Mouse (Mus musculus) WW6 (cell line): Measurements from ENCODE around the gene 4931422A03Rik.
"Not testable (repeated sequence)": the region's sequence is repeated elsewhere in the genome, so short reads cannot be mapped to it uniquely, and the experiment has no call there.

Experiments used
- DNase-seq: peaks from one replicate; pipeline ENCODE4 v3.0.0-alpha.2; 2013; ENCODE audit warnings: low read depth, low spot score

The 4931422A03Rik gene

DNA sequence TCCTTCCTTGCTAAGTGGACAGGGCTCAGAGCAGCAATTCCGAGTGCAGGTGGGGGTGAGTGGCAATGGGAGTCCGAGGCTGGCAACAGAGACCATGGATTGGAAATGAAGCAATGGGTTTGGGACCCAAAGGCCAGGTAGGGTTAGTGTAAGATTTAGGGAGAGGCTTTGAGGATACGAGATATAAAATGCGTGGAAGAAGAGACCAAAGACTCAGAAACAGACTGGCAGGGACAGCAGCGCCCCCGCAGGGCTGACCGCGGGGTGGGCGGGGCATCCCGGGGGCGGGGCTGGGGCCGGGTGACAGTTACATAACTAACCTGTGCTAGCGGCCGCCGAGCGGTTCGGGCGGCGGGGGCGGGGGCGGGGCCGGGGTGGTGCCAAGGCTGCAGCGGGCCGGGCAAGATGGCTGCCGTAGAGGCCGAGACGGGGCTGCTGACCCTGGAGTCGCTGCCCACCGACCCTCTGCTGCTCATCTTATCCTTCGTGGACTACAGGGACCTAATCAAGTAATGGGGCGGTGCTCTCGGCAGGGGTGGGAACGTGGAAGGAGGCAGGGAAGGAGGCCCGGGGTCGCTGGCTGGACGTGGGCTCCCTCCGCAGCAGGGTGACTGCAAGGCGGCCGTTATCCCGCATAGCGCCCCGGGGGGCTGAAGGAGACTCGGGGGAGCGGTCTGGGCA, 563 bp downstream of the 4931422A03Rik start, which contains the start of gene Fbxo3:
Fbxo3 (plus strand) TSS at position 264 of the 681 bp plus-strand sequence.
- no peak for DNase-seq

DNA sequence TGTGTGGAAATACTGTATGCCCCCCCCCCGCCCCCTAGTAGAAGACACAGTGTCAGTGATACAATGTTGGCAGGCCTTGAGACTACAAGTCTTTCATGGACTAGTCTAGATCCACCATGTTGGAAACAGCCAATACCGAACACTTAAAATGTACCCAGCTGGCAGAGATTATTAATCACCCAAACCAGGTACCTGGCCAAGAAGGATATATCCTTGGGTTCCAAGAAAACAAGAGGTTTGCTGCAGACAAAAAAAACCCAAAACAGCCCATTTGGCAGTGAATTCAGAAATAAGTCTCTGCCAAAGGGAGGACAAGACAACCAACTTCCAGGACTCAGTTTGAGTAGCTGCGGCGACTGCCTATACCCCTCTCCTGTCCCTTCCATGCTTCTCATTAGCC, 3.5 kb downstream of the 4931422A03Rik start:
- no peak for DNase-seq

DNA sequence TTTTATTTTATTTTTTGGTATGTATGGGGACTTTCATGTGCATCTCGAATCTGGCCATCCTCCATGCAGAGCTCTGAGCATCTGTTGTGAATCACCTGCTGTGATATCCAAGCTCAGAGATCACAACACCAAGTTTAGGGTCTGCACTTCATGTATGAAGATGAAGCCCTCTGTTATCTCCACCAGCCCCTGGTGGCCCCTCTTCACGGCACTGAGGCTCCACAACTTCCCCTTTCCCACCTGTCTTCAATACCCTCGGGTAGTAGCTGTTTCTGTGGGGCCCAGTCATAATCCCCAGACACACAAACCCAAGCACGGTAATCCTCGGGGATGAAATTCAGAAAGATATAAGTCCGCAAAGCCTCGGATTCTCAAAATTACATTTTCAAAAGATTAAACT, 5.1 kb downstream of the 4931422A03Rik start:
- DNase-seq, result no peak

DNA sequence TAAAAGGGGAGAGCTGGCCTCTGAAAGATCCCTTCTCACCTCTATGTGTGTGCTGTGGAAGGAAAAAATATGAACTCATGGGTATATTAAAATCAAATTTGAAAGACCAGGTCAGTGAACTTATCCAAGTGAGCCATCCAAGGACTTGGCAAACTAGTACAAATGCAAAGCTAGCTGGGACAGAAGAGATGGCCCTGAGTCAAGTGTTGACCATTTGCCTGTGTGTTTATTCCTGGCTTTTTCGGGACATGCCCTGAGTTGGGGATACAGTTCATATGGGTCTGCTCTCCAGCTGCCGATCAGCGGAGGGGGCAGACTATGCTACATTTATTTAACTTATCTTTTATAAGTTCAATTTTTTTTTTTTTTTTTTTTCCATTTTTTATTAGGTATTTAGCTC, 19.3 kb downstream of the 4931422A03Rik start:
- DNase-seq, result not testable (repeated sequence)

DNA sequence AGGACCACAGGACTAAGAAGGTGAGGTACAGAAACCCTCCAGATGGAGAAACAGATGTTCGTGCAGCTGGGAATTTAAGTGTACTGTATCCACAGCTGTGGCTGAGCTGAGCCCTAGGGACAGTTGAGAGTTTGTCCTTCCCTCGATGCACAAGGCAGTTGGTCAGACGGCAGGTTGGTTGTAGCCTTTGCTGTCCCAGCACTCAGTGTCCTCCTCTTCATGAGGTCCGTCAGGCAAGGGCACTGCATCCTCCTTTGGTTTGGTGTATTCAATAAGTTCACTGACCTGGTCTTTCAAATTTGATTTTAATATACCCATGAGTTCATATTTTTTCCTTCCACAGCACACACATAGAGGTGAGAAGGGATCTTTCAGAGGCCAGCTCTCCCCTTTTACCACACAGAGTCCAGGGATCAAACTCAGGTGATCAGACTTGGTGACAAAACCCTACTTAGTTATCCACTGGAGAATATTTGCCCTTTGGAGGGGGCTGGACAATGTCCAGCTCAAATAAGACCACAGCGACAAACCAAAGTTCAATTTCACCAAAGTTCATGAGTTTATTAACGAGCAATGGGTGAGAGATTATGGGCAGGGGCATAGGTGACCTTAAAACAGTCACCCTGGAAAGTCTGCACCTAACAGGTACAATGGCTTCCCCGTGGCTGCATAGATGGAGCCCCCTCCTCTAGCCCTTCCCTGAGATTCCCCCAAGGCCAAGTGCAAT, 20.2 kb downstream of the 4931422A03Rik start:
- DNase-seq, result no peak

DNA sequence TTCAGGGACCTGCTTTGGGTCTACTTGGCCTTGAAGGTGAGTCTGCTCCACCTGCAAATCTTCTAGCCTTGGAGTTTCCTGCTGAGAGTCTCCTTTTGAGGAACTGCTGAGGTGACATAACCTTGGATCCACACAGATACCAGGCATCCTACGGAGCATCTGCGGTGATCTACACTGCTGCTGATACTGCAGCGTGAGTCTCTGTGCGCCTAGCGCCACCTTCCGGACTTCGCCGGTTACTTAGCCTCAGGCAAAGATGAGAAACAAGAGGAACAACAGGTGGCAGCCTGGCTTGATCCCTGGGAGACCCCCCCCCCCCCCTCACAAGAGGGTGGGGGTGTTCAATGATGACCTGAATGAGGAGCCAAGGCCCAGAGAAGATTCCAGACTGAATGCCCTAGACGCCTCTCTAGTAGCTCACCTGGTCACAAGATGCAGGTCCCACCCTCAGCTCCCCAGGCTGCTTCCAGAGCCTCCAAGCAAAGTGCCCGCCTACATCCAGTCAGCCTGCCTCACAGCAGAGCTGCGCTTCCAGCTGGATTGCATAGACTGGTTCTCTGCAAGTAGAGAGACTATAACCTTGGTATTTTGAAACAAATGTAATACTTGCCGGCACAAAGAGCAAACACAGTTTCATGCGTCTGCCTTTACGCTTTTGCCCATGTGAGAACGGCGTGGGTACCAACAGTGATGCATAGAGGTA, 25.3 kb downstream of the 4931422A03Rik start:
- DNase-seq, result peak; percentile 66

DNA sequence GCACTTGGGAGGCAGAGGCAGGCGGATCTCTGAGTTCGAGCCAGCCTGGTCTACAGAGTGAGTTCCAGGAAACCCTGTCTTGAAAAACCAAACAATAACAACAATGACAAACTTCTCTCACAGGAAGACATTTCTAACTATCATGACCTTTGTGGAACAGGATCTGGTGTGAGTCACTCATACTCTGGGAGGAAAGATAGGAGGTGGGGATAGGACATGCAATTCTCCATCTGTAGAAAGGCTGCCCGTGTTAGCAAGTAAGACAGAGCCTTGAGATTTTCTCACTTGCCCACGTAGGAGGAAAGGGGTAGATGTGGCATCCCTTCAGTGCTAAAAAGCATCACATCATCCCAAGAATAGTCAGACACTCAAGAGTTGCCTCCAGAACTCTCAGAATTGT, 26.3 kb downstream of the 4931422A03Rik start:
- DNase-seq, result no peak

DNA sequence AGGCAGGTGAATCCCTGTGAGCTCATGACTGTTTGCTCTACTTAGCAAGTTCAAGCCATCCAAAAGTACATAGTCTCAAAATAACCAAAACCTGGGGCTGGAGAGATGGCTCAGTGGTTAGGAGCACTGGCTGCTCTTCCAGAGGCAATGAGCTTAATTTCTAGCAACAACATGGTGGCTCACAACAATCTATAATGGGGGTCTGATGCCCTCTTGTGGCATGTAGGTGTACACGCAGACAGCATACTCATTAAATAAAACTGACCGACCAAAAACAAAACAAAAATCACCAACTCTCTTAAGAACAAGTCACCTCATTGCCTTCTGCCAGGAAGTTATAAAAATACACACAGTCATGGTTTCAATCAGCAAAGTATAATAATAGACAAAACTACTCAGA, 27.1 kb downstream of the 4931422A03Rik start:
- no peak for DNase-seq

DNA sequence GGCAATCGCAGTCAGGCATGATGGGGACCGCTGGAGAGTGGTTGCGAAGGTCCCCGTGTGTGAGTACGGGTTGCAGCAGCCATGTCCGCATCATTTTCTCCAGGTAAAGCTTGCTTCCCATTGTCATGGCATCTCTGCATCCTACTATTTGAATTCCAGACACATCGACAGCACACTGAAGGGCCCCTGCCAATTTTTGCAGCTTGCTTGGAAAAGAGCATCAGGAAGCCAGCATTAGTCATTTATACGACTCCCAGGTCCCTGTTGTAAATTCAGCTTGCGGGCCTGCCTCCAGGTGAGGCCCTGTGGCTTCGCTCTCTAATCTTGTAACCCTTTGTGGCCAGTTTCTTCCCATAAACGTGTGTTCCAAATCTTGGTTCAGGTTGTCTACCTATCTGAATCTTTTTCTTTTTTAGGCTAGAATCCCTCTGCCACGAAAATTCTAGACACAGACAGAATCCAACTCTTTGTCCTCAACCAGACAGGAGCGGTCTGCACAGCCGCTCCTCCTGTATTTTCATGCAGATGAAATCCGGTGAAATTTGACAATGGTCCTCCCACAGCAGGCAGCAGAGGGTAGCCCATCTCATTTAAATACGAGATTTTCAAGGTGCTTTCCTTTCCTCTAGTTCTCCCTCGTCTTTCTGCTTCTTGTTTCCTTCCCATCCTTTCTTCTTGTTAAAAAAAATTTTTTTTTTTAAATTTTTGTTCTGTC, 35.4 kb downstream of the 4931422A03Rik start:
- DNase-seq, result no peak

DNA sequence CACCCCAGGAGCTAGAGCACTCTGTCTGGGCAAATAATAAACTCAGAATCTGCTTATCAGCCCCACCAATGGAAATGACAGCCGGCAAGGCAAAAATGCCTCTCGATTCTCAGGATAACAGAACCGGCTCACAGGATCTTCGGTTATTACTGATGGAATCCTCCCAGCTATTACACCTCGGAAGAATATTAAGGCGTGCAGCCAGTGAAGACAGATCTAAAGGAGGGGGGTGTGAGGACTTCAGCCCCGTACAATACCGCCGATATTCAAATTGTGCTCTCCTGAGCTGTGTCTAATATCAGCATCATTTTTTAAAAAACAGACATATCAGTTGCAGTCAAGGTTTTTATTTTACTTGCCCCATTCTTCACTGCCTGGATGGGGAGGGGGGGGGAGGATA, 36.0 kb downstream of the 4931422A03Rik start:
- DNase-seq, result no peak

DNA sequence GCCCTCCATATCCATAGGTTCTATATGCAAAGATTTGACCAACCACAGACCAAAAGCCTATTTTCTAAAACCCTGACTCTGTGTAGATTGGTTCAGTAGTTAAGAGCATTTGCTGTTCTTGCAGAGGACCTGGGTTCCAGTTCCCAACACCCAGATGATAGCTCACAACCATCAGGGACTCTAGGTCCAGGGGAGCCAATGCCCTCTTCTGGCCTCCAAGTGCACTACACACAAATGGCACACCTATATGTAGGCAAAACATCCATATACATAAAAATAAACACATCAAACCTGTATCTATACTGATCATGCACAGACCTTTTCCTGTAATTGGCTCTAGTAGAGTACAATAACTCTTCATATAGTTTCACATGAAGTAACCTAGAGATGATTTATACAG, 36.9 kb downstream of the 4931422A03Rik start:
- no peak for DNase-seq

DNA sequence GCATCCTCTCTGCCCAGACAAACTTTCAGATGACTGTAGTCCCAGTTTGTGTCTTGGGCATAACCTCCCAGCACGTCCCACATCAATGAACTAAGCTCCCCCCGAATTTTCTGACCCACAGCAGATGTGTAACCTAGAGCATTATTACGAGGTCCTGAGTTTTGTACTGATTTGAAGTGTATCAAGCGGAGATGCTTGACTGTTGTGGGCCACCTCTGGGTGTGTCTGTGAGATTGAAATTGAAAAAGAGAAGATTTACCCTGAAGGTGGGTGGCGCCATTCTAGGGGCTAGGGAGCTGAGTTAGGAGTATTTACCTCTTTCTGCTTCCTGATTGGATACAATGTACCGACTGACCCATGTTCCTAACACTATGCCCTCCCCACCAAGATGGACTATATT, 38.4 kb downstream of the 4931422A03Rik start:
- no peak for DNase-seq

DNA sequence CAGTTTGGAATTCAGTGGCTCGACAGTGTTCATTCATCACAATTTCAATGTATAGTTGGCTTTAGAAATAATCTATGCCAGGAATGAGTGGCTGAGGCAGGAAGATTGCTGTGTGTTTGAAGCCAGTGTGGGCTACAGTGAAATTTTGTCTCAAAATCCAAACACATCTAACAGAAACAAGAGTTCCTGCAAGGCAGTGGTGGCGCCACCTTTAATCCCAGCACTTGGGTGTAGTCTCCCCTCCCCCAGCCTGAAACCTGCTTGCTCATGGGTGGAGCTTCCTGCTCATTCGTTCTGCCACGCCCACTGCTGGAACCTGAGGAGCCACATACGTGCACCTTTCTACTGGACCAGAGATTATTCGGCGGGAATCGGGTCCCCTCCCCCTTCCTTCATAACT, 40.6 kb downstream of the 4931422A03Rik start:
- not testable (repeated sequence) for DNase-seq

DNA sequence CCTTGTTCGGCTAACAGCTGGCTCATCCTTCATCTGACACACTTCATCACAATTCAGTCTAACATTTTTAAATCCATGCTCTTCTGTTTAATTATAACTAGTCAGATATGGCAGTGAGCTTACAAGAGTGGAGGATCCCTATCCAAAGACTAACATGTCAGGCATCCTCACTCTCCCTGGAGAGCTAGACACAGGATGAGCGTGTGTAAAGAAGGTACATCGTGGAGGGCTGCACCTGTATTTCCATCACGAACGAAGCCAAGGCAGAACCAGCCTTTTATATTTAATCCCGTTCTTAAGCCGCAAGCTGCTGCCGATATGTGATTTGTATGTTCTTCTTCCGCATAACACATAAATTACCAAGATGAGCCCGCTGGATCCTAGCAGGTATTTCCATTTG, 45.0 kb downstream of the 4931422A03Rik start:
- no peak for DNase-seq

DNA sequence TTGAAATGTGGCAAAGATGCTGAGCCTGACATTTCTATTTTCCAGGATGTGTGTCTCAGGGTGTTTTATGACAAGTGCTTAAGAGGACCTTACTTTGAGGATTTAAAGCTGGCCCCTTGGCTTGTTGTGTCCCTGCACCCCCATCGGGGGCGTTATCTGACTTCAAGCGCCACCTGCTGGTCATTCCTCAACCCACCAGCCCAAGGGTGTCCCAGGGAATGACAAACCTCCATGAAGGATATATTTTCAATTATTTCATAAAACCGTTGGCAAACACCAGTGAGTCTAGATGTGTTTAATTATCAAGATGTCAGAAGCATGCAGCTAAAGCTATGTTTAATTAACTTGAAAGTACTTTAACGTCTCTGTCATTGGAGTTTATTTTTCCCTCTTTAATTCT, 45.9 kb downstream of the 4931422A03Rik start:
- no peak for DNase-seq

DNA sequence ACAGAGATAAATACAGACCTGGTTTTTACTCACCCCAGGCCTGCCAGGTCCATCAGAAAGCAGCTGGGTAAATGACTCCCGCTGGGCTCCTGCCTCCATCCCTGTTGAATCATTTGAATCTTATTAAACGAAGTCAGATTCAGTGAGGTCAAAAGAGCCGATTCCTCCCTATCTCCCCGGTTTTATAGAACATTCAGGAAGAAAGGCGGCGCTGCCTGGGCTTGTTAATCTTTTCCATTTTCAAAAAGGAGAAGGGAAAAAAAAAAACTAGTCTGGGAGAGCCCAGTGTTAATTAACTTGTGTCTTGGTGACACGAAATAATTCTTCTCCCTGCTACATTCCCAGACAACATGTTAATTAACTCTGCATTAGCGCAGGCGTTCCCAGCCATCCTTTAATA, 50.4 kb downstream of the 4931422A03Rik start:
- DNase-seq, result no peak

DNA sequence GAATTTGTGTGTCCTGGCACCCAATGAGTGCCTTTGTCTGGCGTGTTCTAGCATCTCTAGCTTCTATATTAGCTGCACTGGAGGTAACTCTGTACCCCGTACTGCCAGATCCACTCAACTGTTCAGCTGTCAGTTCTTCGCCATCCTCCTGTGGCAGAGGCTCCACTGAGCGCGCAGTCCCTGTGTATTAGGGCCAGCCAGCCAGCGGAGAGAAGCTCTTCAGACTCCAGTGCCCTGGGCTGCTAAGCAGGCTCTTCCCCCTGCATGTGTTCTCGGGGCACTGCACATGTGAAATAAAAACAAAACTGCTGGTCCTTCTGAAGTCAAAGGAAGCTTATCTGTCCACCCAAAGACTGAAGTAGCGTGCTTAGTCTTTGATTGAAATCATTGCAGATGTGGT, 50.9 kb downstream of the 4931422A03Rik start:
- DNase-seq, result no peak

DNA sequence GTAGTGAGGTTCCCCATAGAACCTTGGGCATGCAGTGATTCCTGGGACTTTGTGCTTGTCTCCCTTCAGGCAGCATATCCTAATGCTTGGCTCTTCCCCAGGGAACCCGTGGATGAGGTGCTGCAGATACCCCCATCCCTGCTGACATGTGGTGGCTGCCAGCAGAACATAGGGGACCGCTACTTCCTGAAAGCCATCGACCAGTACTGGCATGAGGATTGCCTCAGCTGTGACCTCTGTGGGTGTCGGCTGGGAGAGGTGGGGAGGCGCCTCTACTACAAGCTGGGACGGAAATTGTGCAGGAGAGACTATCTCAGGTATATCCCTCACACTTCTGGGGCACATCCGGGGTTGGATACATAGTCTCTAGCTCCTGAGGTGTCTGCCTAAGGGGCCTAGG, 52.3 kb downstream of the 4931422A03Rik start:
- DNase-seq, result no peak

DNA sequence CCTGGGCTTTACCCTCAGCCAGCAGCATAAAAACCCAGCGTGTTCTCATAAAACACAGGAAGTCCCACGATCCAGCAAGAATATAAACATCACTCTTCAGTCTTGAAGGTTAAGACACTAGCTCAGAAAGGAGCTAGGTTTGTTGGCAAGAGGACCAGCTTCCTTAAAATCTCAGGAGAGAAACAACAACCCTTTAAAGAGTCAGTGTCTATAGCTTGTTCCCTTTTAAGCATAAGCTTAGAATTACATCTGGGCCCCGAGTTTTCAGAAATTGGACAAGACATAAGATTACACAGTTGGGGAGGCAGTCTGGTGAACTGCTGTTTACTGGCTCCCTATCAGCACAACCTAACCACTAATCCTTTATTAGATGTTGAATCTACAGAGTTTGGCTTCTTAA, 56.3 kb downstream of the 4931422A03Rik start:
- DNase-seq, result no peak

DNA sequence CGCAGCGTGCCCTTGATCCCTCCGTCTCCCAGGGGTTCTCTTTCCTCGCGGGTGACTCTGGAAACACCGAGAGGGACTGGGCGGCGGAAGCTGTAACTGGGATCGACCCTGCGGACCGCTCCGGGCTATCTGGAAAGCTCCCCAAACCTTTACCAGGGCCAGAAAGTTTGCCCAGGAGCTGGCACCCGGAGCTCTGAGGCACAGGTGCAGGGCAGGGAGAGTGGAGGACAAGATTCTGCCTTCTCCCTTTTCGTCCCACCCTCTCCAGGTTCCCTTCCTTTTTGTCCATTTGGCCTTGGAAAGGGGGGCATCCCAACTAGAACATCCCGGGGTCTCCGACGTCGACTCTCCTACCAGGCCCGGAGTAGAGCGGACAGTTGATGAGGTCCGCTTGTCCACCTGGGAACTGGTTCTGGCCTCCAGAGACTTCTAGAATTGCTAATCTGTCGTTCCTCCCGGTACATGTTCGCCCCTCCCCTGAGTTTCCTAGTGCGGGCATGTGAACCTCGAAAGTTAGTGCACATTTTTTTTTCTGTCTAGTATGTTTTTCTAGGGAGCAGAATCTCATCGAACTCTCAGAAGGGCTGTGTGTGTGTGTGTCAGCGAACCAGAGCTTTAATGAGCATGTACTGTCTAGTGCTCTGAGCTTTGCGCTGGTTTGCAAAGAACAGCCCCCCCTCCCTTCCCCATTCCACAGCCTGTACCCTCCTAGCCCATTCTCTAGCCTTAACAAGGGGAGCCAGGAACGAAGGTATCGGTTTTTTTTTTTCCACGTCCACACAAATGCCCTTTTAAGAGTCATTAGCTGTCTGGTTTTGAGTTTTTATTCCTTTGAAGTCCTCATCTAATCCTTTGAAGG, 57.1 kb downstream of the 4931422A03Rik start:
- no peak for DNase-seq
